Mouse (Mus musculus): ENCODE results near the gene Nid2. TPM values are rescaled to one million over a fixed set of nuclear protein-coding genes. Genes with fewer than 3 reads are reported as not detected.

Gene Nid2
- total RNA-seq, 4 experiments from 2014 or later = 17.5 to 19.7 (median 18.4) TPM

DNA sequence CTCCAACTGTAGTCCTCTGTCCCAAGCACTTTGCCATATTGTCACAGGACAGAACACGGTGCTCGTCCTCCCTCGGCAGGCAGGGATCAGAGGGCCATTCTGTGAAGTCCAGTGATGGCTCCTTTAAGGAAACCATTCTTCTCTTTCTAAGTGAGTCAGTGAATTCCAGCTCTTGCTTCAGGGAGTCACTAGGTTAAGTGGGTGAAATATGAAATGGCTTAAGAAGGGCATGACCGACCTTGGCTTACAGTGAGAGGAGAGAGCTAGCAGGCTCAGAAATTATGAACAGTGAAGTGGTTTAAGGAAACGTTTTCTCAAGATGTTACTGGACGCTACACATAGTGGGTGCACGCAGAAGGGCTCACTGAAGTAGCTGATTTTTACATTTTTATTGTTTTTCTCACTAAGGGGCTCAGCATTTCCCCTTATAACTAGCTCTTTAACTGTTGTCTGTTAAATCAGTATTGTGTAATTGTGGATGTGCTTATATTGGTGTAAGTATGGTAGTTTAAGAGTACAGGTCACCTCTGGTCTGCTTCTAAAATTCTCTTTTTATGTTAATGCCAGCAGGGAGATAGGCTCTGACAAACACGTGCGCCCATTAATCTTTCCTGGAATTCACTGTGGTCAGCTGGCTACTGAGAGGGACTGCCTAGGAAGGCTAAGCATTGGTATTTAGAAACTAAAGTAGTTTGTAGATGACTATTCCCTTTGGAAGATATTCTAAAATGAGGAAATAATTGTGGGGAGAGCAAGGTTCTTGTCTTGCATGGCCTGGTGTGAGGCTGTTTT, 34.9 kb downstream of the Nid2 start:
- DNase-seq (ENCODE audit: low spot score) = no peak

DNA sequence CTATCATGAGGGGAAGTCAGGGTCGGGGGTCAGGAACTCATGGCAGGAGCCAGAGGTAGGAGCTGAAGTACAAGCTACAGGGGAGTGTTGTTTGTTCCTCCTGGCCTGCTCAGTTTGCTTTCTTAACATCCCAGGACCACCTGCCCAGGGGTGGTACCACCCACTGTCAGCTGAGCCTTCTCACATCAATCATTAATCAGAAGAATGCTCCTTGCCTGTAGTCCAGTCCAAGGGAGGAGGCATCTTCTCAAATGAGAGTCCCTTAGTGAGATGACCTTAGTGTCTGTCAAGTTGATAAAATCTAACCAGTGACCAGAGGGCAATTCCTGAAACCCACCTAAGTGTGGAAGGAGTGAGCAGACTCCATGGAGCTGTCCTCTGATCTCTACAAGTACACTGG, 37.4 kb downstream of the Nid2 start:
- no peak for DNase-seq (ENCODE audit: low spot score)

DNA sequence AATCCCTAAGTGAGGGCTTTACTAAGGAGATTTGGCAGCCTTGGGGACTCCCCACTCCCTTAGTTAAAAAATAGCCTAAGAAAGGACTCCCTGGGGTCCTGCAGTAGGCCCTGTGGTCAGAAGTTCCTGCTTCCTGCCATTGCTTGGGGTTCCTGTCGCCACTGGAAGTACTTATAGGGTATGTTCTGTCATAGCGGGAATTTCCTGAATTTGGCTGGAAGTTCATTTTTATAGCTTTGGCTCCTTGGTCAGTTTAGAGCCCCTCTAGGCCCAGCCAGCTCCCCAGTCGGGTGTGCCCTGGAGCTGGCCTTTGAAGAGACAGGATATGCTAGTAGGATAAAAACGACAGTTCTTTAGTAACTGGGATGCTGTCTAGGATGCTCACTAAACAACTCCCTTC, 43.8 kb downstream of the Nid2 start:
- peak; percentile 22 for DNase-seq (ENCODE audit: low spot score)

DNA sequence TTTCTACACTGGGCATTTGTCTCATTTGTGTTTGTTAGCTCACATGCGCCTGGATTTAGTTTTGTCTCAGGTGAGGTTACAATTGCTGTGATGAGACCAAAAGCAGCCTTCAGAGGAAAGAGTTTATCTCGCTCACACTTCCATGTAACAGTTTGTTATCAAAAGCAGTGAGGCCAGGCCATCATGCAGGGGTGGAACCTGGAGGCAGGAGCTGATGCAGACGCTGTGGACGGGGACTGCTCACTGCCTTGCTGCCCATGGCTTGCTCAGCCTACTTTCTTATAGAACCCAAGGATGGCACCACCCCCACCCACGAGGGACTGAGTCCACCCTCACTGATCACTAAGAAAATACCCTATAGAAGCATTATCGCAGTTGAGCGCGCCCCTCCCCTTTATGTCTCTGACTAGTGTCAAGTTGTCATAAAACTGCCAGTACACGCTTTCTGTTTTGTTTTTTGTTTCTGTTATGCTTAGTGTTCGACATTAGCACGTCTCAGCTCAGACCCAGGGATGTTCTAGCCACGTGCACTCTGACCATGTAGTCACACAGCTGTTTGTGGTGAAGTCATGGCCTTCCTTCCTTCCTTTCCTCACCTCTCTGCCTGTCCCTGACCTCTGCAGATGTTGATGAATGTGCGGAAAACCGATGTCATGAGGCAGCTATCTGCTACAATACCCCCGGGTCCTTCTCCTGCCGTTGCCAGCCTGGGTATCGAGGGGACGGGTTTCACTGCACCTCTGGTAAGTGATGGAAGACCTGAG, 45.7 kb downstream of the Nid2 start:
- no peak for DNase-seq (ENCODE audit: low spot score)

DNA sequence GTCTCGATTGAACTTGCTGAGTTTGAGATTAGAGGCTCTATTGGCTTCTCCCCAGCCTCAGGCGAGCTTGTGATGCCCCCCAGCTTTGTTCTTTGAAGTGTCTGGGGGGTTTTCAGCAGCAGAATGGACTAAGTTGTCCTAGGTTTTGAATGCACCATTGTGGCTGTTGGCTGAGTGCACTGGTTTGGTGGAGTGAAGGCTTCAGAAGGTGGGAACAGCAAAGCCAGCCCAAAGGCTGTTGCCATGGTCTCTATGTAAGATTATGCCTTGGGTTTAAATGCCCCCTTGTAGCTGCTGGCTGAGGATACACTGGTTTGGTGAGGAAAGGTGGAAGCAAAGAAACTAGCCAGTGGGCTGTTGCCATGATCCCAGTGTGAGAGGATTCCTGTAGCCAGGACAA, 49.4 kb downstream of the Nid2 start:
- no peak for DNase-seq (ENCODE audit: low spot score)

DNA sequence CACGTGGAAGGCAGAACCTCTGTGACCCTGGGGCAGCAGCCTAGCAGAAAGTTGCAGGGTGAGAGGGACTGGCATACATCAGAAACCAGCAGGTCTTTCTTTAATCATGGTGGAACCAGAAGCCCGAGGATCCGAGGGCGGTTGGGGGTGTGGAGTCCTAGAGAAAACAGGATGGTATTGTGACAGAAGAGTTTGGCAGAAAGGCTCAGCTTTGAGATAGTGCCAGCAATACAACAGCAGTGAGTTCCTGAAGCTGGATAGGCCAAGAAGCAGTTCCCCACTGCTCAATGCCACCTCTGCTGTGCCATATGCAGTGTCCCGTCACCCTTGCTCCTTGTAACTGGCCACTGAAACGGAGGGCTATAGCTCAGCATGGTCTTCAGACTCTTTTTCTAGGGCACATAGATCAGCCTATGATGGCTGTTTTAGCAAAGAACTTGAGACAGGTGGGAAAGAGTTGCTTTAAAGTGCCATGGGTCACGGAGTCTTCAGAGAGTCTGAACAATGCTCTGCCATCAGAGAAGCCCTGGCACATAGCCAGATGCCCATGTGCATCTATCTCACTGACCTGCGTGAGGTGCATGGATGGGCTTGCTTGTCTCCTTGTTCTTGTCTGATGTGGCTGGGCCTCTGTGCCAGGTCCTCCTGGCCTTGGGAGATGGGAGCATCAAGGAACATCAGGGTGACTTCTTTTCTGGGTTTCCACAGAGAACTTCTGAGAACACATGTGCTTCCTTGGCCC, 50.6 kb downstream of the Nid2 start:
- DNase-seq (ENCODE audit: low spot score) = no peak

DNA sequence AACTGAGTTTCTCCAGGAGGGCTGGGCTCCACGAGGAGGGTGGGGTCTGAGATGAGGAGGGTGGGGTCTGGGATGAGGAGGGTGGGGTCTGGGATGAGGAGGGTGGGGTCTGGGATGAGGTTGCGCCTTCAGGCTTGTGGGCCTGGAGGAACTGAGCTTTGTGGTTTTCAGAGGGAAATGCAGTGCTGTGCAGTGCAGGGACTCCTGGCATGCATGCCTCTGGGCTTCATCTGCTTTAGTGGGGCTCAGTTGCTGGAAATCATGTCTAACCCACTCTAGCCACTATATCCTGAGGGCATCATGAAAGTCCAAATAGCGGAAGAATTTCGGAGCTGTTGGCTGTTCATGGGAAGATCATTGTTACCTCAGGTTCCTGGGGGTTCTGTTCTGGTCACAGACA, 52.2 kb downstream of the Nid2 start:
- no peak for DNase-seq (ENCODE audit: low spot score)

DNA sequence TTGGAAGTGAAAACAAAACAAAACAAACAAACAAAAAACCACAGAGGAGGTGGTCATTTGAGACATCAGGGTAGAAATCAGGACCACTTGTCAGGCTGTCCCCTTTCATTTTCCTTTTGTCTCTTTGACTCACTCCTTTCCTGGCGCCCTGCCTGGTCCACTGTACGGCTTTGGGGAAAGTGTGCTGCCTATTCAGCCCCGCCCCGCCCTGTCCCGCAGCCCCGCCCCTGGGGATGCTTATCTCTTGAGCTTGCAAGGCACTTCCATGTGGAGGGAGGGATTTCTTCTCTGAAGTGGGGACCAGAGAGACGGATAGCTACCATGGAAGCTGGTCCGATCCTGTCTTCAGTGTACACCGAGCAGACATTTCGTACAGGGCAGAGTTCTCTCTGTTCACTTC, 52.6 kb downstream of the Nid2 start:
- no peak for DNase-seq (ENCODE audit: low spot score)

DNA sequence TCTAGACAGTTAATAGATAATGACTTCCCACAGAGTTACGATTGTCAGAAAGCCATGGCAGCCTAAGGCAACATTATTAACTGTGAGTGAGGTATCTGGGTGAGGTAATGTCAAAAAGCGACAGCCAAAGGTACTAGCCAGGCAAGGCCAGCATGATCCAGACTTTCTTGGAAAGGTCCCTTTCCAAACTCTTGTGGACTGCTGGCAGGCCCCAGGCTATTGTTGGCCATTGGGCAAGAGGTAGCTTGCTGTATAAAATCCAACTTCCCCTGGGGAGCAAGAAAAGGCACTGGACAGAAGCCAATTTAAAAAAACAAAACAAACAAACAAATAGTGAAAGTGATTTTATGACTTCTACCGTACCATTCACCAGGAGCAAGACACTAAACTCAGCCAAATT, 56.3 kb downstream of the Nid2 start:
- DNase-seq (ENCODE audit: low spot score) = no peak

DNA sequence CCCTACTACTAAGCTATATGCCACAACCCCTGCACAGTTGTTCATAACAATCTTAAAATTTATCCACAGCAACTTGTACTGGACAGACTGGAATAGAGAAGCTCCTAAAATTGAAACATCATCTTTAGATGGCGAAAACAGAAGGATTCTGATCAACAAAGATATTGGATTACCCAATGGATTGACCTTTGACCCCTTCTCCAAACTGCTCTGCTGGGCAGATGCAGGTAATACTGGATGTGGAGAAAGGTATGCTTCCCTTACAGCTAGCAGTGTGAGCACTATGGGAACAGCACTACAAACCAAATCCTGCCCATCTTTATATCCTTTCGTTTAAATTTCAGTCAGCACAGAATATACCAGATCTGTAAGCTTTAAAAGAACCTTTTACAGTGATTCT, 56.8 kb downstream of the Nid2 start:
- DNase-seq (ENCODE audit: low spot score) = no peak

DNA sequence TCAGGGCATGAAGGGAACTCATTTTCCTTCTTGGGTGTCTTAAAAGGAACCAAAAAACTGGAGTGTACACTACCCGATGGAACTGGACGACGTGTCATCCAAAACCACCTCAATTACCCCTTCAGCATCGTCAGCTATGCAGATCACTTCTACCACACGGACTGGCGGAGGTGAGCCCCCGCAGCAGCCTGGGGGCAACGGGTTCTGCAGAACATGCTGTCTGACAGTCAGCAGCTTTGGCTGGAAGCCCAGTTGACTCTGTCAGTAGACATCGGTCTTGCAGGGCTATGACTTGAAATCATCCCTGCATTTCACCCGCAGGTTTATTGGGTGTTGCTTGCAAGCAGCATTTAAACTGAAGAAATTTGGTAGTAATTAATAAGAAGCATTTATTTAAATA, 58.9 kb downstream of the Nid2 start:
- DNase-seq (ENCODE audit: low spot score) = no peak

DNA sequence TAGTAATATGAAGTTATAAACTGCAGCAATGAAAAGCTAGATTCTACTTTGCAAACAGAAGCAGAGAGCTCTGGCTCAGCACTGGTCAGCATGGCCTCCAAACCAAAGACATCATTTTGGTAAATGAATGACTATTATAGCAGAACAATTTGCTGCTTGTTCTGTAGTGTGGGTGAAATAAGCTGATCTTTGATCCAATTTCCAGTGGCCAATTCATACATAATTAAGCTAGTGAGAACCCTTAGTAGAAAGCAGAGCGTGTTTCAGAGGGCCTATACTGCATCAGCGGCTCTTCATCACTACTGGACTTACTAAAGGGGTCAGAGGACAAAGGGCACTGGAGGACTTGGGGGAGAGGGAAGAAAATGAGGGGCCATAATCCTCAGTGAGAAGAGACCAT, 62.0 kb downstream of the Nid2 start:
- DNase-seq (ENCODE audit: low spot score) = no peak

DNA sequence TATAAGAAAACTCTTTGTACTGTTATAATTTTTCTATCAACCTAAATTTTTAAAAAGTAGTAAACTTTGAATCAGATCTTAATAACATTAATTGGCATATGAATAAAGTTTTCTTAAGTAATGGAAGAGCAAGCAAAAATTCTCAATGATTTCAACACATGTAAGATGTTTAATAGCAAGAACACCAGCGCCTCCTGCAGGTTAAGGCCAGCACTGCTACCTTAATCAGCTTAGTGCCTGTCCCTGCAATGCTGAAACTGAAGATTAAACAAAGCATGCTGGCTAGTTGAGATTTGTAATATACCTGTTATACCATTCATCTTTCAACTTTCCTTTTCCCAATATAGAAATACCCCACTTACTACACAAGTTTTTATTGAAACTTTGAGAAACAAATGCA, 66.9 kb downstream of the Nid2 start:
- peak; percentile 89 for DNase-seq (ENCODE audit: low spot score)

DNA sequence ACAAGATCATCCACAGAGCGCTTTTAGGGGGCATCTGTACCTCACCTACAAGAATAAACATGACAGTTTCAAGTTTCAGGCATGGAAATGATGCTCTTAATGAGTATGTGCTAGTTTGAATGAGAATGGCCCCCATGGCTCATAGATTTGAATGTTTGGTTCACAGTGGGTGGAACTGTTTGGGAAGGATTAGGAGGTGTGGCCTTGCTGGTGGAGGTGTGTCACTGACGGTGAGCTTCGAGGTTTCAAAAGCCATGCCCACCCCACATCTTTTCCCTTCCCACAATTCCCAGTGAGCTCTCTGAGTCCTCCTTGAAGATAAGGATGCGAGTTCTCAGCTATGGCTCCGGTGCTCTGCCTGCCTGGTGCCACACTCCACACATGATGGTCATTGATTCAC, 70.6 kb downstream of the Nid2 start:
- DNase-seq (ENCODE audit: low spot score) = no peak

DNA sequence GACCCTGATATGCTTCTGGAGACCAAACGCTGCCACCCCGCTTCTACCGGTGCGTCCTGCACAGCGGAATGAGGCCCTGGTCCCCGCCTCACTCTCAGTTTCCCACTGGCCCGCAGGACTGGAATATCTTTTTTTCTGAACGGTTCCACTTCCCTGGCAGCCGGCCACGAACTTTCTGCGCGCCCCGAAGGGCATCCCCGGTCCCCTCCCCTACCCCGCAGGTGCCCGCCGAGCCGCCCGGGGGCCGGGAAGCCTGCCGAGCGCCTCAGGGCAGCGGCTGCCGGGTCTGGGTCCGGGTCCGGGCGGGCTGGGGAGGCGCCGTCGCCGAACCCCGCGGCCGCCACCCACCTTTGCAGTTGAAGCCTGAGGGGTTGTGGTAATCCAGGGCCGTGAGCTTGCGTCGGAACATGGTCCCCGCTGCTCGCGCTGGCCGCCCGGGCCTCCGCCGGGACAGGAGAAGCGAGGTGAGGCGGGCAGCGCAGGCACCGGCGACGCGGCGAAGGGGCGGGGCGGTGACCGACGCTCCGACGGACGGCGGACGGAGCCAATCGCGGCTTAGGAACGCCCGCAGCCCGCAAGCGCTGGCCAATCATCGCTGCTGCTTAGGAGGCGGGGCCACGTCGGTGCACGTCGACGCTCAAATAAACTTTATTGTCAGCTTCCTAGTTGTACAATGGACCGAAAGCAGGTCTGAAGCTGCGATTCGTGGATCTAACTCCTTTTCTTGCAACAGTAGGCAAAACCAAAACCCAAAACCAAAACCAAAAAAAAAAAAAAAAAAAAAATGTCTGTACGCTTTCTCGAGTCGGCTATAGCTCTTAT, 72.5 kb downstream of the Nid2 start, which contains the start of gene Rtraf:
TSS of gene Rtraf (minus strand) at position 504 of the 822 bp plus-strand sequence.
- DNase-seq (ENCODE audit: low spot score) = peak; percentile 89

DNA sequence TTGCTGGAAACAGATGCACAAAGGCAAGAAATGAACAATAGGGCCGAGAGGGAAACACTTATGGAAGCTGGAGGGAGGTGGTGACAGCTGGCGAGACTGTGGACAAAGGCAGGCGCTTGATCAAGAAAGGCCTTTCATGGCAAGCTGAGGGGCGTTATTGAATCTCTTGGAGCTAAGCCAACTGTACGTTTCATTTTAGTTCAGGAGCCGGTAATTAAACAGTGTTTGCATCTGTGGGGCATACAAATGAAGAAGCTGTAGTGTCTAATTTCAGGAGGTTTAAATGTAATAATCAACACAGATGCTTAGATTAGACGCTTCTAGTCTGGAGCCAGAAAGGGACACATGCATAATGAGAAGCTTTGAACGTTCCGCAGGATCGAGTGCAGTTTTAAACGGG, 74.4 kb downstream of the Nid2 start:
- DNase-seq (ENCODE audit: low spot score) = no peak

DNA sequence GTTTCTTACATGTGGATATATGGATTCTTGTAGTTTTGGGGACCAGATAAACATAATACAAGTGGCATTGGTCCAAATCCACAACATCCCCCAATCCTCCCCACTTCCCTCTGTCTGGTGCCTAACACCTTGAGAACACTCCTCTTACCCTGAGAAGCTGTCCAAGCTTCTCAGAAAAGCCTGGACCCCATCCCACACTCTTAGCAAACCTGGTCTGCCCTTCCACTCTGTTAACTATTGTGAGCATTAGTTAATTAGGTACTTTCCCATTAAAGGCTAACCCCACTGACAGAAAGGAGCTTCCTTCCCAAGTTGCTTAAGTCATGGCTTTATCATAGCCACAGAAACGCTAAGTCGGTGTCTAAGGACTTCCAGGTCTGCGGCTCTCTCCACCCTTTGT, 85.2 kb downstream of the Nid2 start:
- DNase-seq (ENCODE audit: low spot score) = no peak

DNA sequence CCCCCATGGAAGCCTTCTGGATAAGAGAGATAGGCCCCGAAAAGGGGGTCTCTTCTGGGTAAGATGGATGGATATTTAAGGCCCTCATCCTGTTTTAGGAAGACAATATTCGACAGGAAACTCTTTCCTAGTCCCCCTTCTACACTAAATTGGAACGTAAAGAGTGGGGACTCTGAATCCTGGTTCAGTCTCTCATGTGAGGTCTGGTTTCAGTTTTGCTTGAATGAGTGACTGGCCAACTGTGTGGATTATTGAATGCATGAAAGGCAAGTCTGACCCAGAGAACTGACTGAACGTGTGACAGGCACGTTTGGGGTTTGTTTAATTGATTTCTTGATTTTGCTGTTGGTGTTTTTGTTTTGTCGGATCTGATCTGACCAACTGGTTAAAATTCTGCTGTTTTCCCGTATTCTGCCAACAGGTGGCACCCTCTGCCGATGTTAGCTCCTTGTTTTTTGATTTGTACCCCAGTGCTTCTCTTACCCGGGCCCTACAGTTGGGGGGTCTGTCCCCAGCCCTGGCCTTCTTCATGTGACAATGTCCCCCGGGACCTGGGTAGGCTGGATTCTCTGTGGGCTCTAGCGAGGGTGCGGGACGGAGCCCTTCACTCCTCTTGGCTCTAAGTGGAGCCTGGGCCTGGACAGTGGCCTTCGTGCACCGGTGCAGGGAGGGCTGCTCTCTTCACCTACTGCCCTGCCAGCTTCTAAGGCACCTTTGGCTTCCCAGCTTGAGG, 88.7 kb downstream of the Nid2 start:
- DNase-seq (ENCODE audit: low spot score) = peak; percentile 52

DNA sequence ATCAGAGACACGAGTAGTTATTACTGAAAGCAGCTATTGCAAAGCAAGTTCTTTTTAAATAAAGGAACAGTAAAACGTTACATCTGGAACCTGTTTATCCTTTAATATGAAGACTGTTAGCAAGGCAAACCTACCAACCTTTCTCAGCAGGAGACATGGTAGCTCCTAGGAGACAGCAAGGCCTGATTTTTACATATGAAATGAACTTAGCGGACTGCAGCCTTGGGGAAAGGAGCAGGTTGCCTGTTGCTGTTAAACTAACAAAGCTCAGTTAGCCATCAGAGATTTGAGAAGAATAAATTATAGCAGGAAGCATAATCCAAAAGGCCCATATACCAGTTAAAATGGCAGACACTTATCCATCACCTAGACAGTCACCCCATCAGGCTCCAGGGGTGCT, 102.4 kb downstream of the Nid2 start:
- DNase-seq (ENCODE audit: low spot score) = no peak

DNA sequence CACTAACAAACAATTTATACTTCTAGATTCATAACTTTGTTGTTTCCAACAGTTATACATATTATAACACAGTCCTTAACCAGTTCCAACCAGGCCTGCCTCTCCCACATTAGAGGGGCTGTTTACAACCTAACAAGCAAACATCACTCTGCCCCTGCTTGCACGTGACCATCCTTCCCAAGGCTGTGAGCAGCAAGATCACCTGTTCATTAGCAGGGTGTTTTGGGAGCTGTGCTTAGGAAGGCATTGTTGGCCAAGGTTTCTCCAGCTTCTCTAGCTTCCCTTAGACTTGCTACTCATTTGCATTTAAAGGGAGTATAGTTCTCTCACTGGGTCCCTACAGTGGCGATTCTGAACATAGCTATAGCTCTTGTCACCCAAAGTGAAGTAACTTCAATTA, 107.2 kb downstream of the Nid2 start:
- no peak for DNase-seq (ENCODE audit: low spot score)
